Mouse (Mus musculus): ENCODE results near the gene Luzp2. TPM values are rescaled to one million over a fixed set of nuclear protein-coding genes. Genes with fewer than 3 reads are reported as not detected.
"Not testable (repeated sequence)": the region's sequence is repeated elsewhere in the genome, so short reads cannot be mapped to it uniquely, and the experiment has no call there.

Luzp2 gene
- total RNA-seq, 4 experiments from 2014 or later, result 0.07 to 0.12 (median 0.09) TPM

DNA sequence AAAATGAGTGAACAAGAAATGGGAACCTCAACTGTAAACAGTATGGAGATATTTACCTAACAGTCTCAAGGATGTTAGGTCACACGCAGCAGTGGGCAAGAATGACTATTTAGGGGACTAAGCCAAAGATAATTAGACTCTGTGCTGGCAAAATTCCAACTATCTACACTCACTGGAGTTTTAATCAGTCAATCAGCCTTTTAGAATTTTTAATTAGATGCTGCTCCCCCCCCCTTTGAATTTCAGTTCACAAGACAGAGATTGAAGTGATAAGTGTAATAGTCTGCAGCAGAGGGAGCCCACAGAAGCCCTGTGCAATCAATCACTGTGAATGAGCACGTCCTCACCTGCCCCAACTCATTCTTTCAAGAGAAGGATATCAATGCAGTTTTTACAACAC lies 165.1 kb downstream of the Luzp2 start:
- no peak for DNase-seq (ENCODE audit: low spot score in 2 of 2)

DNA sequence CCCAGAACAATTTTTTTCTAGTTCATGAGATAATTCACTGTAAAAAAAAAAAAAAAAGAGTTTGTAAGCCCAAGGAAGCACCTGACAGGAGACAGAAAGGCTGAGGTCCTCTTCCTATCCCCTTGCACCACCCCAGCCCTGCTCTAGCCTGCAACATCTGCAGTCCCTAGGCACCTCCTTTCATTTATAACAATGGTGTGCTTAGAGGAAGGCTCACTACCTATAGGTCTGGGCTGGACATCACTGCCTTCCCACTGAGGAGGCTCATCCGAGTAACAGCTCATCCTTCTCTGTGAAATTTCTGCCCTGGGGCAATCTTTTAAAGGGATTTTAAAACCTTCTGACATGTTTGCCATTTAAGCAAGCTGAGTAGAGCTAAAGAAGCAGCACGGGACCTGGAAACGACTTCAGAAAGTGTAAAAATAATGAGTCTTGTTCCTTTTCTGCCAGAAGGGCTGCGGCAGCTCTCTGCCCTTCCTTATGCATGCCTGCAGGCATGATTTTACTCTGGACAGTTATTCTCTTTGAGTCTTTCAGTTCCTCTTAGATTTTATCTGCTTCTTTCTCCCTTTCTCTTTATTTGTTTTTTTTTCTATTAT lies 174.0 kb downstream of the Luzp2 start:
- no peak for DNase-seq (ENCODE audit: low spot score in 2 of 2)

DNA sequence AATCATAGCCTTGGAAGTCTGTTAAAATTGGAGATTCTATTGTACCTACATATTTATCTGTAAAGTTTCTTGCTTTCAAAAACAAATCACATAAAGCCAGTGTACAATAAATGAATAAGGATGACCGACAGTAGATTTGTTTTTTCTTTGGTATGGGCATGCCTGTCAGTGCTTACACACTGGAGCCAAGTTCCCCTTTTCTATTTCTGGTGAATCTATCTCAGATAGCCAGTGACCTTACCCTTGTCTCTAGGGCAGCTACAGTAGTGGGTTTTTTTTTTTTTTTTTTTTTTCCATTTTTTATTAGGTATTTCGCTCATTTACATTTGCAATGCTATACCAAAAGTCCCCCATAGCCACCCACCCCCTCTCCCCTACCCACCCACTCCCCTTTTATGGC lies 298.6 kb downstream of the Luzp2 start:
- not testable (repeated sequence) for DNase-seq (ENCODE audit: low spot score in 2 of 2)

DNA sequence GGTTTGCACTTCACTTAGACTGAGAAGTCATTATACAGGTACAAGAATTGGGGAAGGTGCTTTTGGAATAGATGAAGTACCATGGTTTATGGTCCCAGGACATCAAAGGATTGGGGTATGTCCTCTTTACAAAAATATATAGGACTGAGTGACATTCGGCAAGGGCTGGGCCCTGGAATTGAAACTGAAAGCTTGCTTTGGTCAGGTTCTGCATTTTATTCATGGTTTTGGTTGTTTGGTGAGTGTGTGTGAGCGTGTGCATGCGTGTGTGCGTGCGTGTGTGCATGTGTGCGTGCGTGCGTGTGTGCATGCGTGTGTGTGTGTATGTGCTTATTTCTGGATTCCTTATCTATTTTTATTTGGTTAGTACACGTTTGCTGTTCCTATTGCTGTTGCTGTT lies 353.6 kb downstream of the Luzp2 start:
- no peak for DNase-seq (ENCODE audit: low spot score in 2 of 2)

DNA sequence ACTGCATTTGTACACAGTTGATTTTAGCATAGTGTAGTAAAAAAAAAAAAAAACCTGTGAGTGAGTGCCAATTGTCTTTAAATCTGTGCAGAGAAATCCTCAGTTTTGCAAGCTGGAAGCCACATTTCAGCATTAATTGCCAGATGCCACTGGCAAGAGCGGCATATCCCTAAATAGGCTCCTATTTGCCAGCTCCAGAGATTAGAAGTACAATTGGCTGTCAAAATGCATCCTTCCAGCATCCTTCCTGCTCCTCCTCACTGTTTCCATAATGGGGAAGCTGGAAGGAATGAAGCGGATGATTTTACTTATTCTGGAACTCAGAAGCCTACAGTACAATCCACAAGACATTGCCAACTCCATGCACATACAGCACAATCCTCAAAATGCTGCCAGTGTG lies 354.2 kb downstream of the Luzp2 start:
- DNase-seq (ENCODE audit: low spot score in 2 of 2), result no peak

DNA sequence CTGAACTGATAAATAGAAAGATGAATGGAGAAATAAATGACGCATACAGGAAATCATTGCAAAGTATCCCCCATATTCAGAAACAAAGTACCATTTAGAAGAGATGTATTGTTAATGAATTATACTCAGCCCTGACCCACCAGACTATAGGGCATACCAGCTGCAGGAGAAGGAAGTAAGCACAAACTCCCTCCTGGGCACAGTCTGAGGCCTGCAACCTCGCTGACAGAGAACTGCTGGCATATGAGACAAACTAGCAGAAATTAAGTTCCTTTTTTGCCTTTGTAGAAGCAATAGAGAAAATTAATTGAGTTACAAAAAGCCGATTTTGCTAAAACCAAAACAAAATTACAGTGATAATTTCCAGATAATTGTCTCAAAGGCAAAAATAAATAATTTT lies 355.4 kb downstream of the Luzp2 start:
- DNase-seq (ENCODE audit: low spot score in 2 of 2), result no peak

DNA sequence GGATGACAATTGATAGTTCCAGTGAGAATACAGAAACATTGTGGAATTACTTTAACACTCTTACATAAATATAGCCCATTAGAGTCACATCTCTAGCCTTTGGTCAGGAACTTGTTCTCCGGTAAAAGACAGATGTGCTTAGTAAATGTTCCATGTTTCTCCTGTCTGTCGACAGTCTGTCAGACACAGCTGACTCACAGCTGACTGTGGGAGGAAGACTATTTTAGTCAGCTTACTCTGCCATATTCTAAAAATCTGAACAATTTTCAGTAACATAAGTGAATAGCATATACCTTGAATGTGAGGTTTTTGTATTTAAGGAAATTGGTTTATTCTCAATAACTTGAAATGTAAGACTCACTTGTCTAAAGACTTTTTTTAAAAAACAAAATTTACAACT lies 363.5 kb downstream of the Luzp2 start:
- DNase-seq (ENCODE audit: low spot score in 2 of 2), result no peak

DNA sequence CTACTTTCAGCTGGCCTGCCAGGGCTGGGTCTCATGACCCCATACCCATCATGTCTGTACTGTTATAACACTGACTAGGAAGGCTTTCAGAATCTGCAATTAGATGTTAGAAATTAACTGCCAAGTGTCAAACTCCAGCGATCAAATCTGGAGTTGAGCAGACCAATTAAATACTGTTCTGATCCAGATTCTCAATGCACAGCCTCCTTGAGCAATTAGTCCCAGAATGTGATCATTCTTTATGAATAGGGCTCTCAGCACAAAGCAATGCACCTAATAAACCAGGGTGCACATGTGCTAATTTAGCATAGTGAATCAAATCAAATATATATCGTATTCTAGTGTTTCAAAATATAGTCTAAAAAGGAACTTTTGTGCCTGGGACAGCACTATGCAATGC lies 387.7 kb downstream of the Luzp2 start:
- no peak for DNase-seq (ENCODE audit: low spot score in 2 of 2)

DNA sequence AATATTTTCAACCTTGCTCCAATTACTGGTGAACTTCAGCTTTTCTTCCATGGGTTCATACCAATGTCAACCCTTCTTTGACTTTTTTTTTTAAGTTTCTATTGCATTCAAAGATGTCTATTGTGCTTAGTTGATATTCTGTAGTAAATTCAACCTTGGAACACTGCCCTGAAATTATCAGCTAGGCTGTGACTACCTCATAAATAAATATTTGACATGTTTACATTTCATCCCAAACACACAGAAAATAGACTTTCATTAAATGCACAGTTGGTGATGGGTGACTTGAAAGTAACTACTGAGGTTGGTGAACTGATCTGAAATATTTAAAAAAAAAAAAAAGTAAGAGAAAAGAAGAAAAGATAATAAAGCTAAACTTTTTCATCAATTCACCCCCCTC lies 394.1 kb downstream of the Luzp2 start:
- no peak for DNase-seq (ENCODE audit: low spot score in 2 of 2)
